Mouse (Mus musculus): ENCODE measurements at regions not wholly inside any gene's neighbourhood (a gene's known extent, or its start where the extent isn't known, plus 50 kb on each side); places are given as distances from the start of the nearest gene placed in this dataset.

- no peak for DNase-seq
Measured at GRCm38 (mm10) chr14:45992041-45992869, 334.3 kb upstream of the Ddhd1 start.

GRCm38 (mm10) chr14:45992870-45993135 lies 334.9 kb upstream of the Ddhd1 start:
- DNase-seq = no peak

- DNase-seq = peak; percentile 63
Measured at GRCm38 (mm10) chr14:45993669-45994068, 335.7 kb upstream of the Ddhd1 start.

DNA sequence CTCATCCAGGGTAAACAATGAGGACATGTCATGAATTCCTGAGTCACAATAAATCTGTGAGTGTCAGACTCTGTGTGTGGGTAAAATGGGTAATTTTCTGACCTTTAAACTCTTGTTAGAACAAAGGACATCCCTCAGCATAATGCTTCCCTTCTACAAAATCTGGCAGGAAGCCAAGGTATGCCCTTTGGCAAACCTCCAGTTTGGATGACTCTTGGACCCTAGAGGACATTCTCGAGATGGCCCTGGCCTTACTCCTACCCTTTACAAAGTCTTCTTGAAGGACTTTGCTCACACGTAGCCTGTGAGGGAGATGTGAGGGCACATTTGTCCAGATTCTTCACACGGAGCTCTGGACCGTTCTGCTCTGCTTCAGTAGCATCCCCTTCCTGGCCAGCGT lies 338.8 kb upstream of the Ddhd1 start:
- DNase-seq = no peak

DNA sequence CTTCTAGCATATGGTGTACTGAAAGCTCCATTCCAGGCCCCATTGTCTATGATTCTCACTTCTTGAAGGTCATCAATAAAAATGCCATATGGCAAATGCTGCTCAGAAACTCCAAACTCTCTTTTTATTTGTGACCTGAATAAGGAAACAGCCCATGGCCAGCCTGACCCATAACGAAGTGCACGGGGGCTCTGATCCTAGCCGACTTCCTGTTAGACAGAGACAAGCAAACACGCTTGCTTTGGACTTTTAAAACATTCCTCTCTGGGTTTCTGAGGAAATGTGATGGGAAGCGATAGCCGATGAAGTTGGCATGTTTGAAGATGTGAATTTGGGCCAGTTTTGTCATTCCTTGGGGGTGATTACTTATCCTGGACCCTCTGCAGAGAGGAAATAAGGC lies 346.1 kb upstream of the Ddhd1 start:
- no peak for DNase-seq

- DNase-seq = no peak
Measured at GRCm38 (mm10) chr14:46005307-46005706, 347.4 kb upstream of the Ddhd1 start.

GRCm38 (mm10) chr14:46013232-46013631 lies 355.3 kb upstream of the Ddhd1 start:
- DNase-seq = no peak

- DNase-seq = no peak
Measured at GRCm38 (mm10) chr14:46014090-46014489, 356.1 kb upstream of the Ddhd1 start.

GRCm38 (mm10) chr14:46015682-46016400 lies 357.9 kb upstream of the Ddhd1 start:
- no peak for DNase-seq

DNA sequence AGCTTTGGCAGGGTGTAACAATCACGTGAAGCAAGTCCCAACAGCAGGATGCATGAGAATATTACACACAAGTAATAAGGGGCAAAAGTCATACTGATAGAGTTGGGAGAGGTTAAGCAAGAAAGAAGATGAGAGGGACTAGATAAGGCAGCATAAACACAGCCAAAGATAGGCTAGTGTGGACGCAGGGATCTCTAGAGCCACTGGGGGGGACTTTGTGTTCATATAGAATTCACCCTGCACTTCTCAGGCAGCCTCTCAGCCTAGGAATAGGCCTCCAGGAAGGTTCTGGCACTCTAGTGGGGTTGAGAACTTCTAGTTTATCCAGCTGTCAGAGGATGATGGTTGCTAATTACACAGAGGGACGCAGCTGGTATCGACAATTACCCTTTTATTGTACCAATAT lies 358.8 kb upstream of the Ddhd1 start:
- DNase-seq = no peak

DNA sequence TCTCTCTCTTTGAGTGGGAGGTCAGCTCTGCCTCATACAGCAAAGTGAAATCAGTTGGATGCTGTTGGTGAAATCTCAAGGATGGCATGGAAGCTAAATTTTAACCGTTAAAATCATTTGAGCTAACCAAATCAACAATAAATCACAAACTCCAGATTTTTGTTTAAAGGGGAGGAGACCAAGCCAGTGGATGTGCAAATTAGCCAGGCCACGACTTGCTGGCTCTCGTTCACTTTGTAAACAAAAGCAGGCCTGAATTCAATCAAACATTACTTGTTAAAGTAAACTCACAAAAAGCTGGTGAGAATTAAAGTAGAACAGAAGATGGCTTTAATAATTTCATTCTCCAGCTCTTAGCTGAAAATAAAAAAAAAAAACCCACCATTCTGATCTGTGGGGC lies 359.3 kb upstream of the Ddhd1 start:
- no peak for DNase-seq

GRCm38 (mm10) chr14:46017976-46018375 lies 360.0 kb upstream of the Ddhd1 start:
- DNase-seq = no peak

- no peak for DNase-seq
Measured at GRCm38 (mm10) chr14:46019240-46020025, 359.8 kb upstream of the Gm15217 start.

DNA sequence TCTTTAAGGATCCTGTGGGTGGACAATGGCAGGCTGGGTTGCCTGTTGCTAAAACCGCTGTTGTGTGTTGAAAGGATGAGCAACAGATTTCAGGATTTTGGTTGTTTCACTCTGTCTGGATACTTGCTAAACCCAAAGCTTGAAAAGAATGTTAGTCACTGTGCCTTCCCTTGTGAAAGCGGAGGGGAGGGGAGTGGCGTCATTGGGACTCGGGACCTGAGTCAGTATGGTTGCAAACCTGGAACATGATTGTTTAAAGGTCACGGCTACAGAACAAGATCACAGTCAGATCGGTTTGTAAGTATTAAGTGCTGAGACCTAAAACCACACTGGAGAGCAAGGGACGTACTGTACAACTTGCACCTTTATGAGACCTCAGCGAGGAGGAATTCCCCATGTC lies 344.9 kb upstream of the Gm15217 start:
- no peak for DNase-seq

DNA sequence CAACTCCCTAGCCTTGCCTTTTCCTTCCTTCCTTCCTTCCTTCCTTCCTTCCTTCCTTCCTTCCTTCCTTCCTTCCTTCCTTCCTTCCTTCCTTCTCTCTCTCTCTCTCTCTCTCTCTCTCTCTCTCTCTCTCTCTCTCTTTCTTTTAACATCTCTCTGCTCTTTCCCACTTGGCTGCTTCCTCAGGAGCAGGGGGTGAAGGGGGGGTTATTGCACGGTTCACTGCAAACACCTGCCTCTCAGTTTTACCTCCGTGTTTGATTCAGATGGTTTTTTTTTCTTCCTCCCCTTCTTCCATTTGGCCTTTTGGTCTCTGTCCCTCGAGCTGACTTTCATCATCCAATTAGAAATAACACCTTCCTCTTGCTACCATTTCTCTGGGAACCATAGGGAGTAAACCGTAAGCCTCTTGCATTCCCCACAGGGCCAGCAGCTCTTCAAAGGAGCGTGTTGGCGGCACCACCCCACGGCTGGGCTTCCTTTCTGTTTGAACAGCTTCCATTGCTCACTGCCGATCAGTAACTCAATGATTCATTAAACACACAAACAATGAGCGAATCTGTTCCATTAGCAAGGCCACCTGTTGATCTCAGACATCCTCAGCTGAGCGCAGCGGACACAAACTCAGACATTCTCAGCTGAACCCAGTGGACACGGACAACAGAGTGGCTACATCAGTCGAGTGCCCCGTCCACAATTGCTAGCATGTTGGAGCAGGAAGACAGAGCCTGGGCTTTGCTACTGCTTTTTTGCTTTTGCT lies 318.4 kb upstream of the Gm15217 start:
- DNase-seq = peak; percentile 15

DNA sequence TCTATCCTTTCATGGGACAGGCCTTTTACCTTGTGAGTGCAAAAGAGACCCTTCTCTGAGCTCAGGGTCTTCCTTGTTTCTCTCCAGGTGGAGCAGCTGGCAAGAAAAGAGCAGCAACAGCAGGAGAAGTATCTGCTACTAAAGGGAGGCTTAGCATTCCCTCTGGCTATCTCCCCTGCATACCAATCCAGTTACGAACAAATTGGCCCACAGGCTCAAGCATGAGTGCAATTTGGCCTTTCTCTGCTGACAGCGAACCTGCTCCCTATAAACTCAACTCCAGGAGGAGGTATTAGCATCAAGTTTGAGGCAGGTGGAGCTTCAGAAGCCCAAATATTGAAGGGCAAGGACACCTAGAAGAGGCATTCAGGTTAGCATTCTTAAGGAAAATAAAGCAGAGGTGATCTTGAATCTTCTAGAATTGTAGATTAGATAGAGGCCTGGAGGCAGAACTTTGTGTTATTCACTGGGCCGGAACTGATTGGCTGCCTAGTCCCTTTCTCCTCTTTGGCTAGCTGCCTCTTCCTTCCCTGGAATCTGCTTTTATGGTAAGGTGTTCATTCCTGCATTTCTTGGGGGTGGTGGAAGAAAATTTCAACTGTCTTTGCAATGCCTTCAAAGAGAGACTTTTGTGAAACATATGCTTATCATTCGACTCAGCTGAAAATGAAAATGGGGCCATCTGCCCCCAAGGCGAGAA lies 312.0 kb upstream of the Gm15217 start:
- DNase-seq = no peak

DNA sequence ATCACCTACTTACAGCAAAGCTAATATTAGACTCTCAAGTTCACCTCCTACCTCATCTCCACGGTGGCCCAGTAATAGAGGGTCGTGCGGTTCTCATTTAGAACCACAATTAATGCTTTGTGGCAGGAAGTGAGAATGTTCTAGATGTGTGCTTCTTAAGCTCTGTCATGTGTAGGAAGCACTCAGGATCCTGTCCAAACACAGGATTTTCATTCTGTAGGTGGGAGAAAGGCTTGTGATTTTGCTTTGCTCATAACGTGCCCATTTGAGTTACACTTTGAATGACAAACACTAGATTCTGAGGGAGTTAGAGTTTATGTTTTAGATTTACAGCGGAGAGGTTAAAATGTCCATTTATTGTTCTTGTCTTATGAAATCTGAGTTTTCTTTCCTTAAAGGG lies 308.0 kb upstream of the Gm15217 start:
- DNase-seq = peak; percentile 5

DNA sequence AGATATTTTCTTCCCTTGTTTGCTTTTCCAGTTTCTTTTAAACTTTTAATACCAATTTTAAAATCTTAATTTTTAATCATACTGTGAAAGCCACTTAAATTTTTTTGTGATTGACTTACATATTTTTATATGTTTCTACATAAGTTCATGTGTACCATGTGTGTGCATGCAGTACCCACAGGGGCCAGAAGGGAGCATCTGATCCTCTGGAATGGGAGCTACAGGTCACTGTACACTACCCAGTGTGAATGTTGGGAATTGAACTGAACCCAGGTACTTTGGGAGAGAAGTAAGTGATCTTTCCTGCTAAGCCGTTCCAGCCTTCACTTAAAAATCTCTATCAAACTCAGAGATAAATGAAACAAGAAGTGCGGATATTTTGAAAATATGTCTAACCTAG lies 302.5 kb upstream of the Gm15217 start:
- no peak for DNase-seq

- no peak for DNase-seq
Measured at GRCm38 (mm10) chr14:46077406-46078131, 301.6 kb upstream of the Gm15217 start.

GRCm38 (mm10) chr14:46082646-46083045 lies 296.6 kb upstream of the Gm15217 start:
- DNase-seq = no peak

DNA sequence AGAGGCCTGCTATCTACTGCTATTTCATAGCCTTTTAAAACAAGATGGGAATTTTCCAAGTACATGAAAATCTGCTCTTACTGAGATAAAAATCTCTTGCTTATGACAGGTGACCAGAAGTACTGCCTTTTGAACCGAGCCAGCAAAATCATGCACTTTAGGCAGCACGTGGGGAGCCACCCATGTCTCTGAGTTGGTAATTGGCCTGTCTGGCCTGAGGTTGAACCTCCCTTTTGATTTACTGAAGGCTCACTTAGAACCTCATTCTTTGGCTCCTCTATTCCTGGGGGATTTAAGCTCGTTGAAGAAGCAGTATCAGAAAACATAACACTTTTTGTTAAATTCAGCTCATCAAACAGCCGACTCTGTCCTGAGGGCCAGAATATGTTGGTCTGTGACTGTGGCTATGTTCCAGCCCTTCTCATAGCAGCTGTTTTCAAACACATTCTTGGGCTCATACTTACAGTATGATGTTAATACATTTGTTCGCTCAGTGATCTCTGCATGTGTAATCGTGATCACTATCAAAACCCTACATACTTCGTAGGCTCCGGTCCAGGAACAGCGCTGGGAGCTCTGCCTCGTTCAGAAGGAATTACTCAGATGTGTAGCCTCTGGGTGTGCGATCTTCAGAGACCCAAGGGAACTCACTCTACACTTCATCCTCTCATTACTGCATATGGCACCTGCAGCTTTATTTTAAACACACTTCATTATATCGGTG lies 290.1 kb upstream of the Gm15217 start:
- DNase-seq = no peak
